14 mouse cellular contexts compared by ENCODE assay signal in the genomic region with DNA sequence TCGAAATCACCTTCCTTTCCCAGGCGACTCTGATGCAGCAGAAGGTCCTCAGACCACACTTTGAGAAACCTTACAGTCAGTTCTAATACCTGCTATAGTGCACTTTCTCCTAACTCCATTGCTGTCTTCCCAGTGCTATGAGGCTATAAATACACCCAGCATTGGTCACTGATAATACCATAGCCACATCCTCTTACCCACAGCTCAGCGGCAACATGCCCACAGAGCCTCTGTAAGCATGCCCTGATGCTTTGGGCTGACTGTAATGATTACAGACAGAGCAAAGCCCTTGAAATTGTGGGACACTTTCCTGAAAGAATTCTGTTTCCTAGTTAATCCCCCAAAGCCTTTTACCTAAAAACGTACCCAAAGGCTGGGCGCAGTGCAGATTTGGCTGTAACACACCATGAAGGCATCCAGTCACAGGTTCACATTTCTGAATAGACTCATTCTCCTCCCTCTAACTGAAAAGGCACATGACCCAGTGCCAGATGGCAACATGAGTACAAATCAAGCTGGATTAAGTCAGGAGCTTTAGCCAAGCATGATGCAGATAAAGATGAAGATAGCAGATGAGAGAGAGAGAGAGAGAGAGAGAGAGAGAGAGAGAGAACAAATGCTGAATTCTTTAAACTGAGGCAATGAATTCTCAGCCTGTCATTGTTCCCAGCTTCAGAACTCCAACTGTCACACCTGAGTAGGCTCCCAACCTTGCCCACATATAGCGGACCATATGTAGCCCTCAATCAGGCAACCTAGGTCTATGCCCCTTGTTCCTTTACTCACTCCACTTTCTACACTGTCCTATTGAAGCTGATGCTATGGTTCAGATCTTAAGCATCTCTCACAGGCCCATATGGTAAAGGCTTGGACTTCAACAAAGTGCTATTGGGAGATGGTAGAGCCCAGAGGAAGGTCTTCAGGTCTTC. TPM values are rescaled to one million over a fixed set of nuclear protein-coding genes. Genes with fewer than 3 reads are reported as not detected.
DNase-seq lines count a peak whose midpoint lies in the region; ATAC-seq lines count a peak whose summit lies in the region.
"Had no signal": no experiment of that assay in that cellular context is flagged by ENCODE, and none has a peak within 500 bp of the region (broad histone marks: within the 10 kb centered on the region; RNA-seq: fewer than 3 reads in every experiment).

No protein-coding gene starts in this region.

- no peak overlapping the region for H3K4me3 ChIP-seq in midbrain, embryonic 14.5 days (replicated peaks; ENCODE audit: low read depth, low read length)
- H3K4me3 ChIP-seq: kidney, embryonic 15.5 days; limb, embryonic 12.5 days had no signal

- H3K4me1 ChIP-seq in midbrain, embryonic 14.5 days (ENCODE audit: control insufficient read depth, insufficient read depth, low read length): no peaks in the 10 kb centered on the region
- H3K4me1 ChIP-seq: kidney, embryonic 15.5 days; limb, embryonic 12.5 days had no signal

- WGBS in midbrain, embryonic 14.5 days: 61% methylated on average over 6 of the region's 6 CpGs

- H3K27ac ChIP-seq in midbrain, embryonic 14.5 days (replicated peaks; ENCODE audit: low read depth, low read length): no peak overlapping the region
- H3K27ac ChIP-seq: hindbrain, embryonic 14.5 days; kidney, embryonic 15.5 days; limb, embryonic 12.5 days; macrophage had no signal

- peak; percentile 4 for DNase-seq in layer of hippocampus, adult 11-12 months (ENCODE audit: low spot score)
- no peak for DNase-seq in layer of hippocampus, postnatal 25 days (ENCODE audit: extremely low spot score in 1 of 2, low spot score in 1 of 2)
- peak; percentile 82 for DNase-seq in cerebellum, adult 9-10 months
- peak; percentile 34 for DNase-seq in midbrain, embryonic 14.5 days
- DNase-seq in B cell, adult 2 months: no peak
- DNase-seq in frontal cortex, postnatal 10 days (ENCODE audit: low spot score in 2 of 2): no peak
- DNase-seq in kidney, adult 8-10 months: no peak
- DNase-seq: adrenal gland, adult 8-10 months; heart, adult 11 months had no signal

- no peak overlapping the region for H3K4me2 ChIP-seq in midbrain, embryonic 14.5 days (ENCODE audit: low read length)
- H3K4me2 ChIP-seq: hindbrain, embryonic 14.5 days; kidney, embryonic 15.5 days; limb, embryonic 12.5 days had no signal

- H3K36me3 ChIP-seq in midbrain, embryonic 14.5 days (ENCODE audit: control insufficient read depth, insufficient read depth, low read length): no peaks in the 10 kb centered on the region
- H3K36me3 ChIP-seq: kidney, embryonic 15.5 days; limb, embryonic 12.5 days had no signal

- no peak overlapping the region for H3K9ac ChIP-seq in midbrain, embryonic 14.5 days (replicated peaks; ENCODE audit: low read length)
- H3K9ac ChIP-seq: hindbrain, embryonic 14.5 days; kidney, embryonic 15.5 days; limb, embryonic 12.5 days had no signal

- ATAC-seq in cerebellum, adult (ENCODE audit: insufficient number of reproducible peaks, low FRiP score, low TSS enrichment): peak; percentile 90
- ATAC-seq in midbrain, embryonic 14.5 days (ENCODE audit: low FRiP score, low TSS enrichment): no peak

- no peaks in the 10 kb centered on the region for H3K9me3 ChIP-seq in midbrain, embryonic 14.5 days (ENCODE audit: control insufficient read depth, low read length)
- H3K9me3 ChIP-seq: kidney, embryonic 15.5 days; limb, embryonic 12.5 days had no signal

- no peaks in the 10 kb centered on the region; the same call in 1 of the 2 replicates for H3K27me3 ChIP-seq in midbrain, embryonic 14.5 days (ENCODE audit: control insufficient read depth, insufficient read depth, low read length)
- H3K27me3 ChIP-seq: kidney, embryonic 15.5 days; limb, embryonic 12.5 days had no signal

RNA-seq across cellular contexts. Expression of a gene that starts 44.7 kb away (rescaled TPM):
- 1 to 10 TPM; 3.1 to 3.6 TPM for total RNA-seq in layer of hippocampus, postnatal 25 days (2021)
- polyA plus RNA-seq in midbrain, embryonic 14.5 days (2014; fragmentation: Nextera tagmentation; extraction: Ambion mirVana): 12.8 and 13.9 TPM in 2 replicates

Comparison
In these comparisons a context has a peak if more than half of its experiments do, and no peak if none do; other contexts are left out.
1. DNase-seq: peak in layer of hippocampus, adult 11-12 months (single experiment), cerebellum, adult 9-10 months (single experiment) and midbrain, embryonic 14.5 days (single experiment); none in layer of hippocampus, postnatal 25 days (0 of 2), B cell, adult 2 months (0 of 2), frontal cortex, postnatal 10 days (0 of 2) and kidney, adult 8-10 months (0 of 2).